Mouse (Mus musculus) midbrain, embryonic 14.5 days (tissue): ENCODE measurements around the gene 9130019O22Rik. TPM values are rescaled to one million over a fixed set of nuclear protein-coding genes. Genes with fewer than 3 reads are reported as not detected.
"Not testable (repeated sequence)": the region's sequence is repeated elsewhere in the genome, so short reads cannot be mapped to it uniquely, and the experiment has no call there.

Source experiments
- ATAC-seq: fragments of 200-750 bp; cut with Nextera tagmentation; 2 replicates; pipeline ENCODE4 v1.8.0; 2017; ENCODE audit warnings: moderate number of reproducible peaks, moderate library complexity; ENCODE audit not compliant: low FRiP score, low TSS enrichment
- DNase-seq: peaks from one replicate; pipeline ENCODE4 v3.0.0-alpha.2; 2015
- H3K27ac ChIP-seq: fragments of 300-500 bp; sonication (generic); replicated peaks from 2 replicates; pipeline ENCODE4 v1.5.1; 2014; ENCODE audit warnings: mild to moderate bottlenecking, low read depth, low read length, moderate library complexity
- H3K27me3 ChIP-seq: fragments of 300-500 bp; sonication (generic); 2 replicates; pipeline ENCODE4 v1.6.1; 2014; ENCODE audit warnings: low read length, control low read depth, mixed read lengths; ENCODE audit not compliant: control insufficient read depth, insufficient read depth
- H3K36me3 ChIP-seq: fragments of 300-500 bp; sonication (generic); 2 replicates; pipeline ENCODE4 v1.6.1; 2014; ENCODE audit warnings: low read length, control low read depth; ENCODE audit not compliant: control insufficient read depth, insufficient read depth
- H3K4me1 ChIP-seq: fragments of 300-500 bp; sonication (generic); 2 replicates; pipeline ENCODE4 v1.6.1; 2014; ENCODE audit warnings: mild to moderate bottlenecking, antibody characterized with exemption, low read length, control low read depth; ENCODE audit not compliant: control insufficient read depth, insufficient read depth
- H3K4me2 ChIP-seq: fragments of 300-500 bp; sonication (generic); 2 replicates; pipeline ENCODE4 v1.6.1; 2014; ENCODE audit warnings: mild to moderate bottlenecking, low read length, moderate library complexity
- H3K4me3 ChIP-seq: fragments of 300-500 bp; sonication (generic); replicated peaks from 2 replicates; pipeline ENCODE4 v1.5.1; 2014; ENCODE audit warnings: low read depth, low read length
- H3K9ac ChIP-seq: fragments of 300-500 bp; sonication (generic); replicated peaks from 2 replicates; pipeline ENCODE4 v1.6.1; 2014; ENCODE audit warnings: mild to moderate bottlenecking, low read length, moderate library complexity
- H3K9me3 ChIP-seq: fragments of 300-500 bp; sonication (generic); 2 replicates; pipeline ENCODE4 v1.6.1; 2016; ENCODE audit warnings: low read length, control low read depth, mixed read lengths; ENCODE audit not compliant: control insufficient read depth
- WGBS: fragments of 180-500 bp; shearing (Covaris S2); extraction: QIAGEN DNeasy Blood & Tissue Kit; methylation state at CpG from one replicate; pipeline ENCODE4 v1.1.7; 2014; 5-methylcytosine and 5-hydroxymethylcytosine counted together
- polyA plus RNA-seq: library from polyadenylated mRNA; unstranded; fragments of >200 nt; fragmentation: Nextera tagmentation; extraction: Ambion mirVana; gene quantifications from 2 replicates; pipeline ENCODE4 v1.2.1, GENCODE M21; 2014

9130019O22Rik gene
- polyA plus RNA-seq, 1 experiment from 2014 or later, result 6.9 TPM

- H3K27ac ChIP-seq, H3K4me3 ChIP-seq, H3K9me3 ChIP-seq, DNase-seq, H3K27me3 ChIP-seq, H3K4me2 ChIP-seq, ATAC-seq: not testable (repeated sequence)
- peaks cover 24% of the 10 kb centered on the region for H3K36me3 ChIP-seq
- peaks cover 13% of the 10 kb centered on the region for H3K4me1 ChIP-seq
- WGBS, result 97% methylated on average over 6 of the region's 6 CpGs
- H3K9ac ChIP-seq, result 0 out of 2 replicates have a peak overlapping the region, but pooled peaks have one; percentile 20
These were observed 45.1 kb downstream of the 9130019O22Rik start for GRCm38 (mm10) chr7:127341861-127342260.

- no peaks in the 10 kb centered on the region for H3K9me3 ChIP-seq
- H3K4me2 ChIP-seq, result no peak overlapping the region
- H3K4me3 ChIP-seq, result no peak overlapping the region
- no peaks in the 10 kb centered on the region for H3K27me3 ChIP-seq
- no peak overlapping the region for H3K27ac ChIP-seq
- ATAC-seq (no peak), DNase-seq (no peak)
- H3K9ac ChIP-seq, result 0 out of 2 replicates have a peak overlapping the region, but pooled peaks have one; percentile 20
- H3K4me1 ChIP-seq, result peaks cover 10% of the 10 kb centered on the region
- WGBS, result 95% methylated on average over 8 of the region's 8 CpGs
- peaks cover 24% of the 10 kb centered on the region for H3K36me3 ChIP-seq
These were observed 45.6 kb downstream of the 9130019O22Rik start for GRCm38 (mm10) chr7:127341356-127341755.

GRCm38 (mm10) chr7:127337636-127338035 lies 49.3 kb downstream of the 9130019O22Rik start:
- no peak for DNase-seq
- peaks cover 9% of the 10 kb centered on the region; the same call in 1 of the 2 replicates for H3K36me3 ChIP-seq
- no peak overlapping the region for H3K27ac ChIP-seq
- ATAC-seq, result no peak
- no peak overlapping the region for H3K4me2 ChIP-seq
- H3K27me3 ChIP-seq, result no peaks in the 10 kb centered on the region
- H3K4me3 ChIP-seq, result no peak overlapping the region
- H3K4me1 ChIP-seq, result no peaks in the 10 kb centered on the region
- 82% methylated on average over 4 of the region's 4 CpGs for WGBS
- H3K9me3 ChIP-seq, result no peaks in the 10 kb centered on the region
- no peak overlapping the region for H3K9ac ChIP-seq

- Histone ChIP-seq H3K4me3 (no peak overlapping the region), H3K36me3 (no peaks in the 10 kb centered on the region), H3K27me3 (no peaks in the 10 kb centered on the region), H3K4me2 (no peak overlapping the region), H3K4me1 (no peaks in the 10 kb centered on the region), H3K27ac (no peak overlapping the region), H3K9me3 (no peaks in the 10 kb centered on the region), H3K9ac (no peak overlapping the region)
- no peak for ATAC-seq
- DNase-seq, result no peak
- 91% methylated on average over 4 of the region's 4 CpGs for WGBS
These were observed 51.4 kb downstream of the 9130019O22Rik start for GRCm38 (mm10) chr7:127335604-127336003.

- no peak overlapping the region for H3K4me2 ChIP-seq
- ATAC-seq, result no peak
- no peaks in the 10 kb centered on the region for H3K27me3 ChIP-seq
- no peaks in the 10 kb centered on the region for H3K36me3 ChIP-seq
- no peaks in the 10 kb centered on the region for H3K9me3 ChIP-seq
- H3K4me3 ChIP-seq, result no peak overlapping the region
- H3K27ac ChIP-seq, result no peak overlapping the region
- WGBS, result 89% methylated on average over 6 of the region's 6 CpGs
- DNase-seq, result no peak
- H3K4me1 ChIP-seq, result no peaks in the 10 kb centered on the region
- no peak overlapping the region for H3K9ac ChIP-seq
These were observed 53.7 kb downstream of the 9130019O22Rik start for GRCm38 (mm10) chr7:127333240-127333639.

Other genes with a start within 250 kb of the 9130019O22Rik start
- gene Spn, start 249.3 kb downstream of the 9130019O22Rik start, polyA plus RNA-seq, result not detected in 2 replicates
- 59.5 and 81.1 TPM in 2 replicates for gene Cd2bp2, start 191.1 kb downstream of the 9130019O22Rik start, polyA plus RNA-seq
- 24.6 and 27.6 TPM in 2 replicates for gene Tbc1d10b, start 178.7 kb downstream of the 9130019O22Rik start, polyA plus RNA-seq
- gene Mylpf, start 178.3 kb downstream of the 9130019O22Rik start, polyA plus RNA-seq, result 4.3 and 4.5 TPM in 2 replicates
- 31.9 and 39.7 TPM in 2 replicates for gene Zfp553, start 154.1 kb downstream of the 9130019O22Rik start, polyA plus RNA-seq
- gene Sept1, start 154.0 kb downstream of the 9130019O22Rik start, polyA plus RNA-seq, result 11.6 and 13.6 TPM in 2 replicates
- 55.2 and 71.2 TPM in 2 replicates for gene Zfp771, start 142.9 kb downstream of the 9130019O22Rik start, polyA plus RNA-seq
- gene Dctpp1, start 126.5 kb downstream of the 9130019O22Rik start, polyA plus RNA-seq, result 125 and 134 TPM in 2 replicates
- gene Sephs2, start 113.1 kb downstream of the 9130019O22Rik start, polyA plus RNA-seq, result 77.6 and 78.4 TPM in 2 replicates
- gene Itgal, start 90.9 kb downstream of the 9130019O22Rik start, polyA plus RNA-seq, result 0.22 and 0.39 TPM in 2 replicates
- gene Zfp768, start 41.6 kb downstream of the 9130019O22Rik start, polyA plus RNA-seq, result 5.1 and 12.9 TPM in 2 replicates
- gene Zfp747, start 11.1 kb downstream of the 9130019O22Rik start, polyA plus RNA-seq, result 7.0 and 7.7 TPM in 2 replicates
- 5.5 and 6.2 TPM in 2 replicates for gene E430018J23Rik, start 6.5 kb upstream of the 9130019O22Rik start, polyA plus RNA-seq
- 4.6 and 5.7 TPM in 2 replicates for gene Zfp764, start 19.7 kb upstream of the 9130019O22Rik start, polyA plus RNA-seq
- gene Zfp688, start 34.9 kb upstream of the 9130019O22Rik start, polyA plus RNA-seq, result 31.9 and 33.9 TPM in 2 replicates
- gene Zfp689, start 62.0 kb upstream of the 9130019O22Rik start, polyA plus RNA-seq, result 16.1 and 16.6 TPM in 2 replicates
- 41.8 and 44.3 TPM in 2 replicates for gene Prr14, start 72.4 kb upstream of the 9130019O22Rik start, polyA plus RNA-seq
- 14.9 and 17.8 TPM in 2 replicates for gene Fbrs, start 92.0 kb upstream of the 9130019O22Rik start, polyA plus RNA-seq
- gene Srcap, start 124.8 kb upstream of the 9130019O22Rik start, polyA plus RNA-seq, result 46.1 and 64.3 TPM in 2 replicates
- gene Gm42715, start 132.4 kb upstream of the 9130019O22Rik start, polyA plus RNA-seq, result 18.8 and 20.8 TPM in 2 replicates
- 5.1 and 14.5 TPM in 2 replicates for gene Tmem265, start 174.2 kb upstream of the 9130019O22Rik start, polyA plus RNA-seq
- 54.8 and 61.6 TPM in 2 replicates for gene Phkg2, start 186.2 kb upstream of the 9130019O22Rik start, polyA plus RNA-seq
- 9.0 and 12.8 TPM in 2 replicates for gene Ccdc189, start 201.4 kb upstream of the 9130019O22Rik start, polyA plus RNA-seq
- gene Rnf40, start 201.6 kb upstream of the 9130019O22Rik start, polyA plus RNA-seq, result 40.7 and 45.0 TPM in 2 replicates
- gene Zfp629, start 228.6 kb upstream of the 9130019O22Rik start, polyA plus RNA-seq, result 22.4 and 31.6 TPM in 2 replicates